Mouse (Mus musculus): ENCODE data around the gene Ssbp3. TPM values are rescaled to one million over a fixed set of nuclear protein-coding genes. Genes with fewer than 3 reads are reported as not detected.

The Ssbp3 gene
- polyA plus RNA-seq, 1 experiment from 2014 or later, result 173 TPM

DNA sequence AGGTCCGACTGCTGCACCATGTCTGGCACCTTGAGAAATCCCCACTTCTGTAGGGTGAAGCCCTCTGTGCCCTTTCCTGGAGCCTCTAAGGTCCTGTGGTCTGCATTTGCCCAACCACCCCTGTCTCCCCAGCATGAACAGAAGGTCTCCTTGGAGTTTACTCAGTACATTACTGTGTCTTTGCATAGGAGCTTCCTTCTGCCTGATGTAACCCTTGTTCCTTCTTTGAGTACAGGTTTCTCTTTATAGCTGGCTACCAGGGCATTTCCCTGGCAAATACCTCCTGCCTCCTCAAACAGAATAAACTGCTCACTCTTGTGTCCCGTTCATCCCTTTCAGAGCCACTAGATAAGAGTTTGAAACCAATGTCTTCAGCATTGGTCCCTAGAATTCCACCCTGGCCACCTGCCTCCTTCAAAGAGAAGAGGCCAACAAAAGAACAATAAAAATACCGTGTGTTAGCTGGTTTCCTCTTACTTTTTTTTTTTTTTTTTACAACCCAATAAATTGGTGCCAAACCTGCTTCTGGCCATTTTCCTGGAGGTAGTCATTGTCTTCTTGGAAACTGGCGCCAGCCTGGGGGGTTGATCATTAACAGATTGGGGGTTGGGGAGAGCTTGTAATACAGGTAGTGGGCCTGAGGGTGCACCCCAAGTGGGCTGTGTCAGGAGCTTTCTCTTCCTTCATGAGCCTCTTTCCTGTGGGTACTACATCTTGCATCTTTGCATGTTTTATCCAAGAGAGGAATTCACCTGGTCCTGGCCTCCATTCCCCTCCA, 72.0 kb downstream of the Ssbp3 start:
- Histone ChIP-seq H3K9ac (no peak overlapping the region), H3K36me3 (ENCODE audit: poor library complexity, severe bottlenecking) (peaks cover 3% of the 10 kb centered on the region; the same call in 1 of the 2 replicates), H3K4me2 (no peak overlapping the region), H3K9me3 (replicated peaks) (no peaks in the 10 kb centered on the region), H3K27me3 (no peaks in the 10 kb centered on the region), H3K27ac (peak overlapping the region; percentile 76; the same call in 1 of the 2 replicates), H3K4me3 (no peak overlapping the region), H3K4me1 (peaks cover 98% of the 10 kb centered on the region)
- ATAC-seq, result no peak
- 52% methylated on average over 4 of the region's 4 CpGs for WGBS

GRCm38 (mm10) chr4:106983908-106984515, 73.5 kb downstream of the Ssbp3 start:
- Histone ChIP-seq H3K4me1 (peaks cover 98% of the 10 kb centered on the region), H3K36me3 (ENCODE audit: poor library complexity, severe bottlenecking) (peaks cover 3% of the 10 kb centered on the region; the same call in 1 of the 2 replicates), H3K4me2 (peak overlapping the region; percentile 27; the same call in 1 of the 2 replicates), H3K27ac (peak overlapping the region; percentile 76), H3K9me3 (replicated peaks) (no peaks in the 10 kb centered on the region), H3K9ac (no peak overlapping the region), H3K27me3 (no peaks in the 10 kb centered on the region), H3K4me3 (no peak overlapping the region)
- ATAC-seq, result peak; percentile 64
- 59% methylated on average over 7 of the region's 7 CpGs for WGBS

DNA sequence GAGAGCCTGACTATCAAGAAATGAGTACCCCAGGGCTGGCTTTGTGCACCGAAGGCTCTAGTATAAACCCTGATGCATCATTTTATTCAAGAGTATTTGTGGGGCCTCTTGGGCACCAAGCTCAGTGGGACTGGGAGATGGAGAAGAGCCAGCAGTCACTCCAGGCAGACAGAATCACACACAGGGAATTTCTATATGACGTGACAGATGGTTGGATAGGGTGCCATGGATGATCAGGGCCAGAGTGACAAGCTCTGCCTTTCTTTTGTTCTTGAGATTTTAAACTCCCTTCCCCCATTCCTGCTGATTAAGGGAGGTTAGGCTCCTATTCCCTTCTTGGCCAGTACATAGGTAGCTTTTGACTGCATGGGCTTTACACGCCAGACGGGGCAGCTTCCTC, 74.8 kb downstream of the Ssbp3 start:
- 0 out of 2 replicates have a peak, but pooled peaks have one; percentile 17 for ATAC-seq
- no peak overlapping the region for H3K9ac ChIP-seq
- peak overlapping the region; percentile 76 for H3K27ac ChIP-seq
- H3K9me3 ChIP-seq (replicated peaks), result no peaks in the 10 kb centered on the region
- H3K4me1 ChIP-seq, result peaks cover 97% of the 10 kb centered on the region
- peaks cover 3% of the 10 kb centered on the region; the same call in 1 of the 2 replicates for H3K36me3 ChIP-seq (ENCODE audit: poor library complexity, severe bottlenecking)
- H3K4me2 ChIP-seq, result peak overlapping the region; percentile 10; the same call in 1 of the 2 replicates
- no peak overlapping the region for H3K4me3 ChIP-seq
- 51% methylated on average over 4 of the region's 4 CpGs for whole genome bisulfite sequencing
- no peaks in the 10 kb centered on the region for H3K27me3 ChIP-seq

GRCm38 (mm10) chr4:106985899-106986832, 75.7 kb downstream of the Ssbp3 start:
- H3K4me1 ChIP-seq, result peaks cover 97% of the 10 kb centered on the region
- no peak overlapping the region for H3K4me3 ChIP-seq
- 35% methylated on average over 15 of the region's 15 CpGs for WGBS
- peak overlapping the region; percentile 76 for H3K27ac ChIP-seq
- no peaks in the 10 kb centered on the region for H3K9me3 ChIP-seq (replicated peaks)
- H3K4me2 ChIP-seq, result peak overlapping the region; percentile 4; the same call in 1 of the 2 replicates
- peak overlapping the region; percentile 41; the same call in 1 of the 2 replicates for H3K9ac ChIP-seq
- ATAC-seq, result no peak
- H3K27me3 ChIP-seq, result no peaks in the 10 kb centered on the region
- peaks cover 3% of the 10 kb centered on the region; the same call in 1 of the 2 replicates for H3K36me3 ChIP-seq (ENCODE audit: poor library complexity, severe bottlenecking)

DNA sequence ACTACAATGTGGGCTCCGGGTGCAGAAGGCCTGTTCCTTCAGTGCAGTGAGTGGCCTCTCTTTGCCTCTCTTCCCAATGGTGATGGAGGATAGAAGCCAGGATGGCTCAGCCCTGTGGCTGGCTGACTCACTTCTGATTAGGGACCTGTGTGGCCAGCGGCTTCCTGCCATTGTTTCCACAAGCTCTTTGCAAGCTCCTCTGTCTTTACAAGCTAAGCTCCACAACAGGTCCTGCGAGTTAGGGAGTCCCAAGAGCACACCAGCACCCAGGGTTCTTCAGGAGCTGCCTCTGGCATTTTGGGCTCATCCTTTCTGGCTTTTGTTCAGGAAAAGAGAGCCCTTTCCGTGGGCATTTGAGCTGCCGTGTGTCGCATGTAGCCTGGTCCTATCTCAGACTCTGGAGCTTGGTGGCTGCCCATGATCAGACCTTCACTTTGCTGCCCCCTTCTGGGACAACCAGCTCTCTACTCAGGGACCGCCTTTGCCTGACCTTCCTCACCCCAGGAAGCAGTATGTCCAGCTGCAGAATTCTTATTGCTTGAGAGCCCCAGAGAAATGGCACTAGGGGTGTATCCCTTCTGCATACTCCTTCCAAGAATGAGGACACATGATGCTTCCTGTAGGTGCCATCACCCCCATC, 77.3 kb downstream of the Ssbp3 start:
- Histone ChIP-seq H3K9ac (peak overlapping the region; percentile 38; the same call in 1 of the 2 replicates), H3K9me3 (replicated peaks) (no peaks in the 10 kb centered on the region), H3K4me1 (peaks cover 98% of the 10 kb centered on the region), H3K36me3 (ENCODE audit: poor library complexity, severe bottlenecking) (no peaks in the 10 kb centered on the region), H3K4me2 (peak overlapping the region; percentile 26; the same call in 1 of the 2 replicates), H3K27ac (peak overlapping the region; percentile 86), H3K4me3 (no peak overlapping the region), H3K27me3 (no peaks in the 10 kb centered on the region)
- ATAC-seq, result no peak
- 14% methylated on average over 7 of the region's 7 CpGs for WGBS

- Histone ChIP-seq H3K4me2 (peak overlapping the region; percentile 27), H3K27ac (peak overlapping the region; percentile 86), H3K9me3 (replicated peaks) (no peaks in the 10 kb centered on the region), H3K9ac (peak overlapping the region; percentile 38; the same call in 1 of the 2 replicates), H3K4me1 (peaks cover 98% of the 10 kb centered on the region), H3K27me3 (no peaks in the 10 kb centered on the region), H3K36me3 (ENCODE audit: poor library complexity, severe bottlenecking) (no peaks in the 10 kb centered on the region), H3K4me3 (no peak overlapping the region)
- no peak for ATAC-seq
- 14% methylated on average over 6 of the region's 6 CpGs for WGBS
These were observed 78.4 kb downstream of the Ssbp3 start for GRCm38 (mm10) chr4:106988886-106989225.

DNA sequence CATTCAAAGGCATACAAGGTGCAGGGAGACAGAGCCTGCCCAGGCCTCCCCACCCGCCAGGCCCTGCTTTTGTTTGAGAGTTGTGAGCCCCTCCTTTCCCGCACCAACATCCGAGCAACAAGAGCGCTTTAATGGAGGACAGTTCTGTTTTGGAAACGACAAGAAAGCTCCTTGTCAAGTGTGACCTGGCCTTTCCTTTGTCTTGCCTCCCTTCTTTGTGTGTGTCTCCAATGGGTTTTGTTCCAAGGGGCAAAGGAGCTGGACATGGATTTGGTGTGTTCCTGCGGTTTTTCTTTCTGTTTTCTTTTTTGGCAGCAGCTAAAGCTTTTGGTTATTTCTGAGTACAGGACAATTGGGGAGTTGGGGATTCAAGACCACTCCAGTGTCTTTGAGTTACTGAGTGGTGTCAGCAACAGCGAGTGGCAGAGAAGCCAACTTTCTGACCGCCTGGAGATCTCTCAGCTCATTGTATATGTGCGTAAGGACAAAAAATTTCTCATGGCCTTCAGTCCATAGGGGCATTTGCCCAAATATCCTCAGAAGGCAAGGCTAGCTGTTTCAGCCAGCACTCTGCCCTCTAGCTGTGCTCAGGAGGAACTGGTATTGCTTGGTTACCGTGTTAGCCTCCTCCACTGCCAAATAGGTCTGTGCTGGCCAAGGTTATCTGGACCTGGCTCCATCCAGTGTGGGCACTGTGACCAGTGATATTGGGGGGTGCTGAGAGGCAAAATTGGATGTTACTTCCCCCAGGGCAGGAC, 78.9 kb downstream of the Ssbp3 start:
- H3K4me3 ChIP-seq, result no peak overlapping the region
- H3K4me2 ChIP-seq, result peak overlapping the region; percentile 27
- H3K27me3 ChIP-seq, result no peaks in the 10 kb centered on the region
- WGBS, result 6% methylated on average over 10 of the region's 10 CpGs
- H3K9ac ChIP-seq, result peak overlapping the region; percentile 38; the same call in 1 of the 2 replicates
- peaks cover 98% of the 10 kb centered on the region for H3K4me1 ChIP-seq
- peak overlapping the region; percentile 86 for H3K27ac ChIP-seq
- H3K9me3 ChIP-seq (replicated peaks), result no peaks in the 10 kb centered on the region
- peak; percentile 29 for ATAC-seq
- no peaks in the 10 kb centered on the region for H3K36me3 ChIP-seq (ENCODE audit: poor library complexity, severe bottlenecking)

DNA sequence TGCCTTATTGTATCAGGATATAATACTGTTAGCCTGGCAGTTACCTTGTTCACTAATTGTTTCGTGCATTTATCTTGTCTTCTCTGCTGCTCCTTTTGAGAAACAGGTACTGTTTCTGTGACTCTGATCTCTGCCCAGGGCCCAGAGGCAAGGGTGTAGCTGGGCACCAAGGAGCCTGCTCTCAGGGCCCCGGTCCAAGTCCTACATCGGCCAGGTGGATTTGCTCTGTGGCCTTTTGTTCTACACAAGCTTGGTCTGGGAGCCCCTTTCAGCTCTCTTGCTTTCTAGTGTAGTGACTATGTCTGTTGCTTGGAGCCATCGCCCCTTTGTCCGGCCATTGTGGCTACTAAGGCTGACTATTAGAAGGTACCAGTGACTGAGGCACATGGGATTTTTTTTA, 82.6 kb downstream of the Ssbp3 start:
- Histone ChIP-seq H3K27me3 (no peaks in the 10 kb centered on the region), H3K36me3 (ENCODE audit: poor library complexity, severe bottlenecking) (no peaks in the 10 kb centered on the region), H3K9me3 (replicated peaks) (no peaks in the 10 kb centered on the region), H3K4me1 (peaks cover 93% of the 10 kb centered on the region), H3K4me3 (no peak overlapping the region), H3K4me2 (no peak overlapping the region), H3K9ac (no peak overlapping the region), H3K27ac (no peak overlapping the region)
- 78% methylated on average over 5 of the region's 5 CpGs for WGBS
- no peak for ATAC-seq

GRCm38 (mm10) chr4:106994252-106994651, 83.8 kb downstream of the Ssbp3 start:
- Histone ChIP-seq H3K9ac (no peak overlapping the region), H3K36me3 (ENCODE audit: poor library complexity, severe bottlenecking) (no peaks in the 10 kb centered on the region), H3K4me3 (no peak overlapping the region), H3K4me2 (no peak overlapping the region), H3K4me1 (peaks cover 88% of the 10 kb centered on the region), H3K9me3 (replicated peaks) (no peaks in the 10 kb centered on the region), H3K27me3 (no peaks in the 10 kb centered on the region), H3K27ac (0 out of 2 replicates have a peak overlapping the region, but pooled peaks have one; percentile 36)
- 86% methylated on average over 5 of the region's 5 CpGs for WGBS
- ATAC-seq, result no peak

- Histone ChIP-seq H3K4me3 (no peak overlapping the region), H3K9me3 (replicated peaks) (no peaks in the 10 kb centered on the region), H3K27me3 (no peaks in the 10 kb centered on the region), H3K27ac (0 out of 2 replicates have a peak overlapping the region, but pooled peaks have one; percentile 27), H3K36me3 (ENCODE audit: poor library complexity, severe bottlenecking) (no peaks in the 10 kb centered on the region), H3K4me2 (no peak overlapping the region), H3K9ac (no peak overlapping the region), H3K4me1 (peaks cover 88% of the 10 kb centered on the region)
- 82% methylated on average over 6 of the region's 6 CpGs for WGBS
- no peak for ATAC-seq
These were observed 84.6 kb downstream of the Ssbp3 start for GRCm38 (mm10) chr4:106995069-106995468.

- Histone ChIP-seq H3K27me3 (no peaks in the 10 kb centered on the region), H3K9me3 (replicated peaks) (no peaks in the 10 kb centered on the region), H3K4me1 (peaks cover 89% of the 10 kb centered on the region), H3K9ac (no peak overlapping the region), H3K4me2 (no peak overlapping the region), H3K36me3 (ENCODE audit: poor library complexity, severe bottlenecking) (no peaks in the 10 kb centered on the region), H3K27ac (no peak overlapping the region), H3K4me3 (no peak overlapping the region)
- 86% methylated on average over 5 of the region's 5 CpGs for WGBS
- no peak for ATAC-seq
These were observed 85.0 kb downstream of the Ssbp3 start for GRCm38 (mm10) chr4:106995513-106995912.
